Mouse (Mus musculus) thymus, adult 2 months (tissue): ENCODE results near the gene Mrpl52.

ENCODE experiments used
- CTCF ChIP-seq: fragments of 200-500 bp; IDR thresholded peaks from 2 replicates; pipeline ENCODE4 v1.5.1; 2012; ENCODE audit warnings: mild to moderate bottlenecking, control low read depth, low read length, moderate library complexity, borderline replicate concordance; ENCODE audit not compliant: control insufficient read depth, poor library complexity, insufficient read depth; ENCODE audit errors: extremely low read depth
- POLR2A ChIP-seq: fragments of 200-500 bp; IDR thresholded peaks from 2 replicates; pipeline ENCODE4 v1.6.1; 2012; ENCODE audit warnings: mild to moderate bottlenecking, low read length, control low read depth, moderate library complexity; ENCODE audit not compliant: control insufficient read depth, poor library complexity, insufficient read depth; ENCODE audit errors: extremely low read depth

GRCm38 (mm10) chr14:54381816-54382215 is 44.9 kb upstream of the Mrpl52 start:
- TF ChIP-seq POLR2A = no peak
- no peak for TF ChIP-seq CTCF
